Mouse (Mus musculus): ENCODE data around the gene Map3k5.

DNA sequence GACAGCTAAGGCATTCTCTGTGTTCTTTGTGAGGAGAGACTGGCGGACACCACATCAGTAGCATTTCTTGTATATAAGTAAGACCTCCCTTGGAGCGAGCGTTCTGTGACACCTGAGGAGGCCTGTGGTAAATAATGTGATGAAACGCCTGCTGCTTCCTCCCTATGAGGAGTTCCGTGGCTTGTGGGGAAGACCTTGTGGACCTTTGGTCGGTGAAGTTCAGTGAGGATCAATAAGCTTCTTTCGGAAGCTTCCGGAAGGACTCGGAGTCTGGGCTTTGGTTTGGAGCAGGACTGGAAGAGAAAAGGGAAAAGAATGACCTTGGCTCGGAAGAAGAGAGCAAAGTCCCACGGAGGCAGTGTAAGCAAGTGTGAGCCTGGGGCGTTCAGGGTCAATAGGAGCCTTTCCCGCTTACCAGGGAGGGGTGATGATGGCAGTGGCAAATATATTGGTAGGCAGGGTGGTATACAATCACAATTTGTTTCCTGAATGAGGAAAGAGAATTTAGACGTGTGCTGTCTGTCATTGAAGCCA is 136.4 kb downstream of the Map3k5 start:
- TF ChIP-seq POLR2A (IDR thresholded peaks at IDR 0.05; ENCODE audit: low read depth, low read length) (no peak), CTCF (IDR thresholded peaks at IDR 0.05; ENCODE audit: extremely low read depth, insufficient read length, insufficient replicate concordance, low read depth, low read length) (no peak)
